Mouse (Mus musculus): ENCODE results near the gene Acad10. TPM values are rescaled to one million over a fixed set of nuclear protein-coding genes. Genes with fewer than 3 reads are reported as not detected.
"Not testable (repeated sequence)": the region's sequence is repeated elsewhere in the genome, so short reads cannot be mapped to it uniquely, and the experiment has no call there.

Acad10 gene
- polyA plus RNA-seq, 1 experiment from 2014 or later: 2.5 TPM

GRCm38 (mm10) chr5:121612036-121612435, 48.3 kb downstream of the Acad10 start:
- Histone ChIP-seq H3K36me3 (ENCODE audit: control insufficient read depth, insufficient read depth, low read length) (no peaks in the 10 kb centered on the region), H3K27ac (ENCODE audit: low read depth, low read length) (no peak overlapping the region), H3K9ac (ENCODE audit: low read length) (no peak overlapping the region), H3K4me2 (no peak overlapping the region), H3K9me3 (ENCODE audit: control insufficient read depth, low read length) (no peaks in the 10 kb centered on the region), H3K4me1 (ENCODE audit: control insufficient read depth, insufficient read depth, low read length) (no peaks in the 10 kb centered on the region), H3K4me3 (ENCODE audit: low read depth, low read length) (no peak overlapping the region), H3K27me3 (ENCODE audit: control insufficient read depth, insufficient read depth, low read length) (no peaks in the 10 kb centered on the region)
- DNase-seq (ENCODE audit: low spot score, missing footprints): no peak
- no peak for ATAC-seq (ENCODE audit: low FRiP score)
- 87% methylated on average over 6 of the region's 6 CpGs for WGBS

- 62% methylated on average over 7 of the region's 8 CpGs for WGBS
- DNase-seq (ENCODE audit: low spot score, missing footprints); H3K9me3 ChIP-seq (ENCODE audit: control insufficient read depth, low read length); H3K4me3 ChIP-seq (ENCODE audit: low read depth, low read length); H3K4me1 ChIP-seq (ENCODE audit: control insufficient read depth, insufficient read depth, low read length); H3K27ac ChIP-seq (ENCODE audit: low read depth, low read length); H3K36me3 ChIP-seq (ENCODE audit: control insufficient read depth, insufficient read depth, low read length); H3K27me3 ChIP-seq (ENCODE audit: control insufficient read depth, insufficient read depth, low read length); ATAC-seq (ENCODE audit: low FRiP score); H3K9ac ChIP-seq (ENCODE audit: low read length); H3K4me2 ChIP-seq: not testable (repeated sequence)
Observed at GRCm38 (mm10) chr5:121609556-121610135, 50.7 kb downstream of the Acad10 start.

DNA sequence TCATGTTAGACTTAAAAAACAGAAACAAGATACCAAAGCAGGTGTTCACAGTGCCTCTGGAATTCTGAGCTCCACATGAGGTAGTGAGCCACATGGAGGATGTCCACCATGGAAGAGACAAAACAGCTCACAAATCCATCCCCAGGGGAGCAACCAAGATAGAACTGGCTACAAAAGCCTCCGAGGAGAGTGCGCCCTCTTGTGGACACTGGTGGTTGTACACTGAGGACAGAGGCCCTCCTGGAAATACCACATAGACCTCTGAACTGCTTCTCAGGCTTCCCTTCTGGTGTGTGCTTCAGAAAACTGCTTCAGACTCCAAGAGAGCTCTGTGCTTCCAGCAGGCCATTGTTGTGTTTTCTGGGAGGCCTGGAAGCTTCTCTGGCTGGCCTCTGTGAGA, 54.2 kb downstream of the Acad10 start:
- Histone ChIP-seq H3K27ac (ENCODE audit: low read depth, low read length) (no peak overlapping the region), H3K4me3 (ENCODE audit: low read depth, low read length) (no peak overlapping the region), H3K9ac (ENCODE audit: low read length) (no peak overlapping the region), H3K4me1 (ENCODE audit: control insufficient read depth, insufficient read depth, low read length) (no peaks in the 10 kb centered on the region), H3K27me3 (ENCODE audit: control insufficient read depth, insufficient read depth, low read length) (no peaks in the 10 kb centered on the region), H3K9me3 (ENCODE audit: control insufficient read depth, low read length) (no peaks in the 10 kb centered on the region), H3K4me2 (no peak overlapping the region), H3K36me3 (ENCODE audit: control insufficient read depth, insufficient read depth, low read length) (no peaks in the 10 kb centered on the region)
- ATAC-seq (ENCODE audit: low FRiP score) (no peak), DNase-seq (ENCODE audit: low spot score, missing footprints) (peak; percentile 98)
- WGBS: 0% methylated on average over 2 of the region's 2 CpGs

DNA sequence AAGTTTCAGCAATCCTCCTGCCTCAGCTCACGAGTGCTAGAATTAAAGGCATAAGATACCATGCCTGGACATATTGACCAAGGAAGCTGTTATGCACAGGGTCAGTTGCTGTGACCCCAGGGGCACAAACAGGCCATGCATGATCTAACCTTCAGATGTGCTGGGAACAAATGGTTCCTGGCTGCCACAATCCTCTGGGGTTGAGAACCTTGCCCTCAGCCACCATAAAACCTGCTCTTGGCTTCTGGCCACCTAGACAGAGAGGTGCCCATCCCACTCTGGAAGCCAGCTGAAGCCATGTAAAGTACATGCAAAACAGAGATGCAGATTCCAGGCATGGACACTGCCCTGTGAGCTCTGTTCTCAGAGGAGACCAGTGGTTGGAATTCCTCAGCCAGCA, 56.5 kb downstream of the Acad10 start:
- H3K4me1 ChIP-seq (ENCODE audit: control insufficient read depth, insufficient read depth, low read length); ATAC-seq (ENCODE audit: low FRiP score); H3K4me3 ChIP-seq (ENCODE audit: low read depth, low read length); H3K27me3 ChIP-seq (ENCODE audit: control insufficient read depth, insufficient read depth, low read length); H3K4me2 ChIP-seq; H3K9me3 ChIP-seq (ENCODE audit: control insufficient read depth, low read length); H3K27ac ChIP-seq (ENCODE audit: low read depth, low read length); H3K9ac ChIP-seq (ENCODE audit: low read length); DNase-seq (ENCODE audit: low spot score, missing footprints); H3K36me3 ChIP-seq (ENCODE audit: control insufficient read depth, insufficient read depth, low read length): not testable (repeated sequence)
- WGBS: 80% methylated on average over 1 of the region's 1 CpGs

GRCm38 (mm10) chr5:121601547-121602299, 58.6 kb downstream of the Acad10 start:
- peak; percentile 97 for DNase-seq (ENCODE audit: low spot score, missing footprints)
- no peak overlapping the region for H3K27ac ChIP-seq (ENCODE audit: low read depth, low read length)
- ATAC-seq (ENCODE audit: low FRiP score): no peak
- no peaks in the 10 kb centered on the region for H3K27me3 ChIP-seq (ENCODE audit: control insufficient read depth, insufficient read depth, low read length)
- no peak overlapping the region for H3K4me2 ChIP-seq
- H3K36me3 ChIP-seq (ENCODE audit: control insufficient read depth, insufficient read depth, low read length): no peaks in the 10 kb centered on the region
- H3K4me3 ChIP-seq (ENCODE audit: low read depth, low read length): no peak overlapping the region
- no peak overlapping the region for H3K9ac ChIP-seq (ENCODE audit: low read length)
- 37% methylated on average over 9 of the region's 9 CpGs for WGBS
- no peaks in the 10 kb centered on the region for H3K4me1 ChIP-seq (ENCODE audit: control insufficient read depth, insufficient read depth, low read length)
- no peaks in the 10 kb centered on the region for H3K9me3 ChIP-seq (ENCODE audit: control insufficient read depth, low read length)

GRCm38 (mm10) chr5:121598871-121599610, 61.3 kb downstream of the Acad10 start:
- H3K4me3 ChIP-seq (ENCODE audit: low read depth, low read length): no peak overlapping the region
- no peak overlapping the region for H3K4me2 ChIP-seq
- no peak for ATAC-seq (ENCODE audit: low FRiP score)
- WGBS: 68% methylated on average over 13 of the region's 13 CpGs
- peak; percentile 41 for DNase-seq (ENCODE audit: low spot score, missing footprints)
- H3K9ac ChIP-seq (ENCODE audit: low read length): no peak overlapping the region
- H3K27ac ChIP-seq (ENCODE audit: low read depth, low read length): no peak overlapping the region
- no peaks in the 10 kb centered on the region for H3K27me3 ChIP-seq (ENCODE audit: control insufficient read depth, insufficient read depth, low read length)
- H3K9me3 ChIP-seq (ENCODE audit: control insufficient read depth, low read length): no peaks in the 10 kb centered on the region
- H3K36me3 ChIP-seq (ENCODE audit: control insufficient read depth, insufficient read depth, low read length): no peaks in the 10 kb centered on the region
- peaks cover 2% of the 10 kb centered on the region; the same call in 1 of the 2 replicates for H3K4me1 ChIP-seq (ENCODE audit: control insufficient read depth, insufficient read depth, low read length)

DNA sequence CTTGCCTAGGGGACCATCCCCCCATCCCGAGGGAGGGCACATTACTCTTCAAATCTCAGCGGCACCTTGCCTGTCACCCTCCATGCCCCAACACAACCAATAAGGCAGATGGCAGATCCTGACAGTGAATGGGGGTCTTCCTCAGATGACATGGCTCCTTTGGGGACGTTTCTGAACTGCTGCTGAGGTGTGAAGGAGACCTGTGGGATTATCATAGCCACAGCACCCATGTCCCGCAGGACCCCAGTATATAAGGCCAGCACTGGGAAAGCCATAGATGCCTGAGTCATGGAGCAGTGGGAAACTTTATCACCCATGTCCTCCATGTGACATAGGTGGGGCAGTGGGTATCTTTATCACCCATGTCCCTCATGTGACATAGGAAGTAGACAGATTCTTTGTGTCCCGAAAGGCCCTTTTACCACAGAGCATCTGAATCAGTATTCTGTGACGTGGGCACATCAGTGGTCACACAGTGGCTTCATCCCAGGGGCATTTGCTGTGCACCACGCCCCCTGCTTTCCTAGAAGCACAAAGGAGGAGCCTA, 62.2 kb downstream of the Acad10 start:
- no peaks in the 10 kb centered on the region for H3K27me3 ChIP-seq (ENCODE audit: control insufficient read depth, insufficient read depth, low read length)
- no peak overlapping the region for H3K4me3 ChIP-seq (ENCODE audit: low read depth, low read length)
- H3K9me3 ChIP-seq (ENCODE audit: control insufficient read depth, low read length): no peaks in the 10 kb centered on the region
- peaks cover 6% of the 10 kb centered on the region; the same call in 1 of the 2 replicates for H3K4me1 ChIP-seq (ENCODE audit: control insufficient read depth, insufficient read depth, low read length)
- no peak overlapping the region for H3K9ac ChIP-seq (ENCODE audit: low read length)
- DNase-seq (ENCODE audit: low spot score, missing footprints) (peak; percentile 83), ATAC-seq (ENCODE audit: low FRiP score) (no peak)
- no peak overlapping the region for H3K4me2 ChIP-seq
- 76% methylated on average over 7 of the region's 7 CpGs for WGBS
- H3K27ac ChIP-seq (ENCODE audit: low read depth, low read length): no peak overlapping the region
- no peaks in the 10 kb centered on the region for H3K36me3 ChIP-seq (ENCODE audit: control insufficient read depth, insufficient read depth, low read length)

- Histone ChIP-seq H3K9ac (ENCODE audit: low read length) (no peak overlapping the region), H3K4me1 (ENCODE audit: control insufficient read depth, insufficient read depth, low read length) (peaks cover 10% of the 10 kb centered on the region; the same call in 1 of the 2 replicates), H3K4me2 (no peak overlapping the region), H3K27ac (ENCODE audit: low read depth, low read length) (no peak overlapping the region), H3K9me3 (ENCODE audit: control insufficient read depth, low read length) (no peaks in the 10 kb centered on the region), H3K4me3 (ENCODE audit: low read depth, low read length) (no peak overlapping the region), H3K27me3 (ENCODE audit: control insufficient read depth, insufficient read depth, low read length) (no peaks in the 10 kb centered on the region), H3K36me3 (ENCODE audit: control insufficient read depth, insufficient read depth, low read length) (no peaks in the 10 kb centered on the region)
- no peak for DNase-seq (ENCODE audit: low spot score, missing footprints)
- no peak for ATAC-seq (ENCODE audit: low FRiP score)
- whole genome bisulfite sequencing: 72% methylated on average over 4 of the region's 4 CpGs
Observed at GRCm38 (mm10) chr5:121597332-121597731, 63.0 kb downstream of the Acad10 start.

- H3K4me1 ChIP-seq (ENCODE audit: control insufficient read depth, insufficient read depth, low read length): peaks cover 10% of the 10 kb centered on the region; the same call in 1 of the 2 replicates
- DNase-seq (ENCODE audit: low spot score, missing footprints) (peak; percentile 59), ATAC-seq (ENCODE audit: low FRiP score) (no peak)
- 81% methylated on average over 6 of the region's 6 CpGs for WGBS
- no peaks in the 10 kb centered on the region for H3K27me3 ChIP-seq (ENCODE audit: control insufficient read depth, insufficient read depth, low read length)
- no peak overlapping the region for H3K9ac ChIP-seq (ENCODE audit: low read length)
- no peaks in the 10 kb centered on the region for H3K36me3 ChIP-seq (ENCODE audit: control insufficient read depth, insufficient read depth, low read length)
- no peak overlapping the region for H3K27ac ChIP-seq (ENCODE audit: low read depth, low read length)
- H3K4me3 ChIP-seq (ENCODE audit: low read depth, low read length): no peak overlapping the region
- no peaks in the 10 kb centered on the region for H3K9me3 ChIP-seq (ENCODE audit: control insufficient read depth, low read length)
- no peak overlapping the region for H3K4me2 ChIP-seq
Observed at GRCm38 (mm10) chr5:121596226-121596625, 64.1 kb downstream of the Acad10 start.
